ENCODE assay signal across 16 mouse cellular contexts in genomic region chr7:82943376-82943775, GRCm38 (mm10).
DNase-seq lines count a peak whose midpoint lies in the region; ATAC-seq and TF ChIP-seq lines count a peak whose summit lies in the region.
"Had no signal": no experiment of that assay in that cellular context is flagged by ENCODE, and none has a peak within 500 bp of the region (broad histone marks: within the 10 kb centered on the region; RNA-seq: fewer than 3 reads in every experiment).

No protein-coding gene starts in this region.

- no peak overlapping the region for H3K9ac ChIP-seq in embryonic facial prominence, embryonic 14.5 days (ENCODE audit: low read depth, low read length)
- no peak overlapping the region for H3K9ac ChIP-seq in lung, embryonic 14.5 days
- H3K9ac ChIP-seq: heart, embryonic 15.5 days; hindbrain, embryonic 12.5 days; limb, embryonic 13.5 days had no signal

- intact Hi-C loops in left cerebral cortex, adult 2 months (cut with DNase I), result no loop called here

- 61% methylated on average over 9 of the region's 9 CpGs for WGBS in embryonic facial prominence, embryonic 14.5 days
- WGBS in embryonic facial prominence, embryonic 10.5 days, result 77% methylated on average over 9 of the region's 9 CpGs
- WGBS in lung, embryonic 14.5 days, result 54% methylated on average over 9 of the region's 9 CpGs

- peak; percentile 53 for DNase-seq in embryonic facial prominence, embryonic 14.5 days (ENCODE audit: low spot score)
- no peak for DNase-seq in embryonic facial prominence, embryonic 10.5 days (ENCODE audit: low spot score)
- DNase-seq in lung, embryonic 14.5 days, result peak; percentile 64
- no peak for DNase-seq in lung, postnatal 25 days (ENCODE audit: low spot score)
- DNase-seq in left cerebral cortex, adult 2 months (ENCODE audit: extremely low spot score in 1 of 2, low spot score in 2 of 2), result peak in 1 of 2 experiments; percentile 17
- peak; percentile 18 for DNase-seq in right cerebral cortex, postnatal 25 days
- no peak for DNase-seq in kidney, postnatal 10 days
- DNase-seq: cerebellum, adult 9-11 months; kidney, adult 18-20 months; kidney, postnatal 4 days had no signal

- no peak overlapping the region for H3K27ac ChIP-seq in embryonic facial prominence, embryonic 14.5 days (replicated peaks; ENCODE audit: low read depth, low read length)
- no peak overlapping the region for H3K27ac ChIP-seq in embryonic facial prominence, embryonic 10.5 days (replicated peaks)
- H3K27ac ChIP-seq in lung, embryonic 14.5 days (ENCODE audit: low read depth), result no peak overlapping the region
- H3K27ac ChIP-seq in left cerebral cortex, adult 2 months, result peak overlapping the region; percentile 24; the same call in 1 of the 2 replicates
- H3K27ac ChIP-seq: heart, embryonic 15.5 days; hindbrain, embryonic 12.5 days; limb, embryonic 13.5 days; stomach, postnatal 0 days had no signal

- peaks cover 3% of the 10 kb centered on the region; the same call in 1 of the 2 replicates for H3K4me1 ChIP-seq in embryonic facial prominence, embryonic 14.5 days (ENCODE audit: control insufficient read depth, insufficient read depth, low read length)
- no peaks in the 10 kb centered on the region; the same call in 1 of the 2 replicates for H3K4me1 ChIP-seq in embryonic facial prominence, embryonic 10.5 days
- H3K4me1 ChIP-seq in lung, embryonic 14.5 days (ENCODE audit: insufficient read depth), result no peaks in the 10 kb centered on the region
- H3K4me1 ChIP-seq: hindbrain, embryonic 12.5 days had no signal

- peak; percentile 32 for TF ChIP-seq CTCF in lung, embryonic 14.5 days (IDR thresholded peaks at IDR 0.05; ENCODE audit: low read depth)
- no peak; the same call in 1 of the 2 replicates for TF ChIP-seq CTCF in left cerebral cortex, adult 2 months (IDR thresholded peaks at IDR 0.05)

- no peak overlapping the region for H3K4me3 ChIP-seq in embryonic facial prominence, embryonic 14.5 days (ENCODE audit: low read depth, low read length)
- H3K4me3 ChIP-seq in embryonic facial prominence, embryonic 10.5 days, result no peak overlapping the region
- no peak overlapping the region for H3K4me3 ChIP-seq in lung, embryonic 14.5 days (ENCODE audit: low read depth, low read length)
- H3K4me3 ChIP-seq in left cerebral cortex, adult 2 months, result no peak overlapping the region
- H3K4me3 ChIP-seq: heart, embryonic 15.5 days; hindbrain, embryonic 12.5 days; limb, embryonic 13.5 days had no signal

- H3K9me3 ChIP-seq in embryonic facial prominence, embryonic 14.5 days (ENCODE audit: control insufficient read depth, low read length), result no peaks in the 10 kb centered on the region
- H3K9me3 ChIP-seq in embryonic facial prominence, embryonic 10.5 days, result no peaks in the 10 kb centered on the region
- no peaks in the 10 kb centered on the region for H3K9me3 ChIP-seq in lung, embryonic 14.5 days (ENCODE audit: low read depth, low read length)
- H3K9me3 ChIP-seq: heart, embryonic 15.5 days; hindbrain, embryonic 12.5 days; limb, embryonic 13.5 days had no signal

- ATAC-seq in embryonic facial prominence, embryonic 14.5 days (ENCODE audit: low read depth), result 0 out of 2 replicates have a peak, but pooled peaks have one; percentile 44
- peak; percentile 24; the same call in 1 of the 2 replicates for ATAC-seq in lung, embryonic 14.5 days (ENCODE audit: insufficient read depth)
- no peak for ATAC-seq in inflammation-experienced regulatory T-cells, adult 6 months

- H3K36me3 ChIP-seq in embryonic facial prominence, embryonic 14.5 days (ENCODE audit: control insufficient read depth, insufficient read depth, low read length), result no peaks in the 10 kb centered on the region
- H3K36me3 ChIP-seq in embryonic facial prominence, embryonic 10.5 days (replicated peaks), result no peaks in the 10 kb centered on the region
- no peaks in the 10 kb centered on the region for H3K36me3 ChIP-seq in lung, embryonic 14.5 days (ENCODE audit: insufficient read depth)
- H3K36me3 ChIP-seq: heart, embryonic 15.5 days; hindbrain, embryonic 12.5 days; limb, embryonic 13.5 days had no signal

- H3K4me2 ChIP-seq in embryonic facial prominence, embryonic 14.5 days (ENCODE audit: low read depth, low read length), result no peak overlapping the region
- H3K4me2 ChIP-seq in lung, embryonic 14.5 days, result no peak overlapping the region
- H3K4me2 ChIP-seq: heart, embryonic 15.5 days; hindbrain, embryonic 12.5 days; limb, embryonic 13.5 days had no signal

- H3K27me3 ChIP-seq in embryonic facial prominence, embryonic 14.5 days (replicated peaks; ENCODE audit: control insufficient read depth, insufficient read depth, low read length), result no peaks in the 10 kb centered on the region
- no peaks in the 10 kb centered on the region for H3K27me3 ChIP-seq in embryonic facial prominence, embryonic 10.5 days (replicated peaks; ENCODE audit: low read depth, poor library complexity, severe bottlenecking)
- no peaks in the 10 kb centered on the region for H3K27me3 ChIP-seq in lung, embryonic 14.5 days (ENCODE audit: insufficient read depth, low read length)
- H3K27me3 ChIP-seq: CH12.LX; heart, embryonic 15.5 days; hindbrain, embryonic 12.5 days; limb, embryonic 13.5 days had no signal

Comparison
In these comparisons a context has a peak if more than half of its experiments do, and no peak if none do; other contexts are left out.
1. DNase-seq: peak in embryonic facial prominence, embryonic 14.5 days (single experiment), lung, embryonic 14.5 days (single experiment) and right cerebral cortex, postnatal 25 days (single experiment); none in embryonic facial prominence, embryonic 10.5 days (single experiment), lung, postnatal 25 days (single experiment) and kidney, postnatal 10 days (single experiment).